Mouse (Mus musculus): ENCODE results near the gene Rabgef1.

Gene Rabgef1

GRCm38 (mm10) chr5:130171956-130172601 is 481 bp downstream of the Rabgef1 start:
- no peak for DNase-seq (ENCODE audit: extremely low spot score)

- no peak for DNase-seq (ENCODE audit: extremely low spot score)
Measured at GRCm38 (mm10) chr5:130173012-130173411, 1.4 kb downstream of the Rabgef1 start.

GRCm38 (mm10) chr5:130177871-130178270 is 6.3 kb downstream of the Rabgef1 start:
- DNase-seq (ENCODE audit: extremely low spot score) = no peak

- no peak for DNase-seq (ENCODE audit: extremely low spot score)
Measured at GRCm38 (mm10) chr5:130180362-130180761, 8.8 kb downstream of the Rabgef1 start.

- DNase-seq (ENCODE audit: extremely low spot score) = no peak
Measured at GRCm38 (mm10) chr5:130181740-130182540, 10.3 kb downstream of the Rabgef1 start.

- DNase-seq (ENCODE audit: extremely low spot score) = no peak
Measured at GRCm38 (mm10) chr5:130182541-130182821, 10.9 kb downstream of the Rabgef1 start.

- no peak for DNase-seq (ENCODE audit: extremely low spot score)
Measured at GRCm38 (mm10) chr5:130184193-130184856, 12.7 kb downstream of the Rabgef1 start.

- DNase-seq (ENCODE audit: extremely low spot score) = no peak
Measured at GRCm38 (mm10) chr5:130185312-130185711, 13.7 kb downstream of the Rabgef1 start.

- DNase-seq (ENCODE audit: extremely low spot score) = no peak
Measured at GRCm38 (mm10) chr5:130187383-130187782, 15.8 kb downstream of the Rabgef1 start.

GRCm38 (mm10) chr5:130190909-130191308 is 19.3 kb downstream of the Rabgef1 start:
- DNase-seq (ENCODE audit: extremely low spot score) = no peak

- no peak for DNase-seq (ENCODE audit: extremely low spot score)
Measured at GRCm38 (mm10) chr5:130191865-130192264, 20.3 kb downstream of the Rabgef1 start.

- DNase-seq (ENCODE audit: extremely low spot score) = no peak
Measured at GRCm38 (mm10) chr5:130192356-130192944, 20.9 kb downstream of the Rabgef1 start.

GRCm38 (mm10) chr5:130193760-130194159 is 22.2 kb downstream of the Rabgef1 start:
- no peak for DNase-seq (ENCODE audit: extremely low spot score)

GRCm38 (mm10) chr5:130196307-130196706 is 24.7 kb downstream of the Rabgef1 start:
- DNase-seq (ENCODE audit: extremely low spot score) = no peak

- DNase-seq (ENCODE audit: extremely low spot score) = no peak
Measured at GRCm38 (mm10) chr5:130197454-130197853, 25.9 kb downstream of the Rabgef1 start.

- DNase-seq (ENCODE audit: extremely low spot score) = no peak
Measured at GRCm38 (mm10) chr5:130197981-130198380, 26.4 kb downstream of the Rabgef1 start.

GRCm38 (mm10) chr5:130200233-130201029 is 28.8 kb downstream of the Rabgef1 start:
- no peak for DNase-seq (ENCODE audit: extremely low spot score)

GRCm38 (mm10) chr5:130203948-130204347 is 32.4 kb downstream of the Rabgef1 start:
- DNase-seq (ENCODE audit: extremely low spot score) = no peak

- no peak for DNase-seq (ENCODE audit: extremely low spot score)
Measured at GRCm38 (mm10) chr5:130204560-130204959, 33.0 kb downstream of the Rabgef1 start.

- no peak for DNase-seq (ENCODE audit: extremely low spot score)
Measured at GRCm38 (mm10) chr5:130205441-130206023, 33.9 kb downstream of the Rabgef1 start.

GRCm38 (mm10) chr5:130207299-130207698 is 35.7 kb downstream of the Rabgef1 start:
- no peak for DNase-seq (ENCODE audit: extremely low spot score)

Data from embryo, embryonic 9.5 days (tissue).